Mouse (Mus musculus): ENCODE results near the gene Ndufa6.

GRCm38 (mm10) chr15:82325382-82325781 lies 28.7 kb downstream of the Ndufa6 start:
- no peak for TF ChIP-seq CTCF (IDR thresholded peaks at IDR 0.05; ENCODE audit: borderline replicate concordance, control insufficient read depth, extremely low read depth, insufficient read depth, low read length, poor library complexity)
- TF ChIP-seq POLR2A (IDR thresholded peaks at IDR 0.05; ENCODE audit: control insufficient read depth, extremely low read depth, insufficient read depth, low read length, poor library complexity): no peak
